Mouse (Mus musculus) ES-E14 (cell line): ENCODE data around the gene Ankrd2. TPM values are rescaled to one million over a fixed set of nuclear protein-coding genes. Genes with fewer than 3 reads are reported as not detected.

Experiments used
- DNase-seq: peaks from one replicate; pipeline ENCODE4 v3.0.0-alpha.2; 2013; ENCODE audit warnings: low read depth, low spot score
- H3K27ac ChIP-seq: 2 replicates; pipeline ENCODE4 v1.5.1; 2012; ENCODE audit warnings: low read depth, mild to moderate bottlenecking, low read length, moderate library complexity, mixed read lengths; ENCODE audit not compliant: poor library complexity, insufficient read depth, severe bottlenecking
- H3K36me3 ChIP-seq: 2 replicates; pipeline ENCODE4 v1.6.1; 2012; ENCODE audit warnings: mild to moderate bottlenecking, low read length, moderate library complexity, mixed read lengths; ENCODE audit not compliant: control insufficient read depth, poor library complexity, insufficient read depth, severe bottlenecking
- H3K4me1 ChIP-seq, 2 experiments: fragments of 150-350 bp in 1 of 2; sonication (generic) in 1 of 2; 2 replicates each; pipeline ENCODE4 v1.6.1; 2012; ENCODE audit warnings: low read length in 2 of 2, mild to moderate bottlenecking in 1 of 2, mixed read lengths in 1 of 2; ENCODE audit not compliant: control insufficient read depth in 2 of 2, insufficient read depth in 2 of 2, poor library complexity in 1 of 2
- H3K4me3 ChIP-seq, 2 experiments: fragments of 150-350 bp in 1 of 2; sonication (generic) in 1 of 2; 2 replicates each; pipeline ENCODE4 v1.5.1; 2012; ENCODE audit warnings: low read length in 2 of 2, low read depth in 1 of 2, mild to moderate bottlenecking in 1 of 2, mixed read lengths in 1 of 2; ENCODE audit not compliant: insufficient read depth in 1 of 2, poor library complexity in 1 of 2, severe bottlenecking in 1 of 2
- H3K9ac ChIP-seq: 2 replicates; pipeline ENCODE4 v1.6.1; 2012; ENCODE audit warnings: low read depth, mild to moderate bottlenecking, low read length, mixed read lengths; ENCODE audit not compliant: poor library complexity, insufficient read depth, severe bottlenecking
- H3K9me3 ChIP-seq: fragments of 150-350 bp; sonication (generic); 2 replicates; pipeline ENCODE4 v1.6.1; 2012; ENCODE audit warnings: low read depth, mild to moderate bottlenecking, low read length; ENCODE audit not compliant: control insufficient read depth, insufficient read depth
- CHD2 ChIP-seq: IDR thresholded peaks from 2 replicates; pipeline ENCODE4 v1.6.1; 2014; ENCODE audit warnings: mild to moderate bottlenecking, low read depth, low read length, inconsistent platforms
- HCFC1 ChIP-seq: IDR thresholded peaks from 2 replicates; pipeline ENCODE4 v1.6.1; 2012; ENCODE audit warnings: low read length, inconsistent platforms, borderline replicate concordance; ENCODE audit not compliant: insufficient read depth
- MAFK ChIP-seq: IDR thresholded peaks from 2 replicates; pipeline ENCODE4 v1.6.1; 2014; ENCODE audit warnings: mild to moderate bottlenecking, low read depth, low read length, inconsistent platforms; ENCODE audit not compliant: insufficient read depth
- ZC3H11A ChIP-seq: IDR thresholded peaks from 2 replicates; pipeline ENCODE4 v1.6.1; 2012; ENCODE audit warnings: low read depth, mild to moderate bottlenecking, inconsistent platforms, low read length, borderline replicate concordance
- ZNF384 ChIP-seq: IDR thresholded peaks from 2 replicates; pipeline ENCODE4 v1.6.1; 2012; ENCODE audit warnings: low read depth, low read length, inconsistent platforms
- in situ Hi-C, 2 experiments: fragments of 600-800 bp; cut with MboI; formaldehyde crosslinking; loops; one replicate each; pipeline ENCODE4 v1.15.1; 2025; ENCODE audit warnings: low sequenced_read_pairs in 2 of 2, inconsistent platforms in 1 of 2; ENCODE audit not compliant: unreplicated experiment in 2 of 2
- total RNA-seq: library from RNA; depleted of rRNA; stranded (reverse); fragments of 300-350 nt; gene quantifications from 2 replicates; pipeline ENCODE4 v1.2.3, GENCODE M21; 2012

Gene Ankrd2
- total RNA-seq, 1 experiment: 0.45 TPM

GRCm38 (mm10) chr19:42069241-42069525 is 33.4 kb downstream of the Ankrd2 start:
- no peak overlapping the region for H3K9ac ChIP-seq
- TF ChIP-seq ZNF384 (no peak), ZC3H11A (no peak)
- DNase-seq: no peak
- in situ Hi-C loops: no loop called here
- no peak overlapping the region for H3K27ac ChIP-seq
- H3K4me3 ChIP-seq: no peak overlapping the region
- no peaks in the 10 kb centered on the region for H3K36me3 ChIP-seq
- H3K9me3 ChIP-seq: no peaks in the 10 kb centered on the region
- H3K4me1 ChIP-seq: peaks cover 0 to 8% of the 10 kb centered on the region in 2 experiments; a peak in 1 of 4 replicates

- Histone ChIP-seq H3K36me3 (no peaks in the 10 kb centered on the region), H3K4me1 (peaks cover 0 to 8% of the 10 kb centered on the region in 2 experiments; a peak in 1 of 4 replicates), H3K9me3 (no peaks in the 10 kb centered on the region), H3K4me3 (no peak overlapping the region), H3K27ac (no peak overlapping the region), H3K9ac (no peak overlapping the region)
- in situ Hi-C loops: no loop called here
- no peak for TF ChIP-seq ZNF384
- no peak for TF ChIP-seq HCFC1
- TF ChIP-seq CHD2: no peak
- no peak for TF ChIP-seq ZC3H11A
- no peak for TF ChIP-seq MAFK
- no peak for DNase-seq
Observed at GRCm38 (mm10) chr19:42071221-42071620, 35.4 kb downstream of the Ankrd2 start.

- no peak overlapping the region for H3K4me3 ChIP-seq
- no peak overlapping the region for H3K27ac ChIP-seq
- in situ Hi-C loops: no loop called here
- H3K9ac ChIP-seq: no peak overlapping the region
- no peaks in the 10 kb centered on the region for H3K9me3 ChIP-seq
- H3K36me3 ChIP-seq: no peaks in the 10 kb centered on the region
- peaks cover 0 to 8% of the 10 kb centered on the region in 2 experiments; a peak in 1 of 4 replicates for H3K4me1 ChIP-seq
- TF ChIP-seq ZC3H11A (no peak), MAFK (no peak), ZNF384 (no peak), CHD2 (no peak), HCFC1 (no peak)
- DNase-seq: no peak
Observed at GRCm38 (mm10) chr19:42071886-42072608, 36.2 kb downstream of the Ankrd2 start.

GRCm38 (mm10) chr19:42072802-42073201 is 37.0 kb downstream of the Ankrd2 start:
- in situ Hi-C loops: no loop called here

GRCm38 (mm10) chr19:42075051-42075450 is 39.3 kb downstream of the Ankrd2 start:
- no peak overlapping the region for H3K4me3 ChIP-seq

More at GRCm38 (mm10) chr19:42072802-42073201, 37.0 kb downstream of the Ankrd2 start:
- H3K9ac ChIP-seq: no peak overlapping the region
- DNase-seq: no peak
- H3K27ac ChIP-seq: no peak overlapping the region
- H3K9me3 ChIP-seq: no peaks in the 10 kb centered on the region
- no peak overlapping the region for H3K4me3 ChIP-seq
- H3K36me3 ChIP-seq: no peaks in the 10 kb centered on the region
- peaks cover 0 to 8% of the 10 kb centered on the region in 2 experiments; a peak in 1 of 4 replicates for H3K4me1 ChIP-seq
- TF ChIP-seq ZC3H11A: no peak
- TF ChIP-seq ZNF384: no peak
- no peak for TF ChIP-seq HCFC1
- no peak for TF ChIP-seq CHD2
- no peak for TF ChIP-seq MAFK

More at GRCm38 (mm10) chr19:42075051-42075450, 39.3 kb downstream of the Ankrd2 start:
- in situ Hi-C loops: no loop called here
- TF ChIP-seq HCFC1: no peak
- no peak for TF ChIP-seq ZNF384
- no peak for TF ChIP-seq ZC3H11A
- no peak for TF ChIP-seq CHD2
- no peak for TF ChIP-seq MAFK
- Histone ChIP-seq H3K9ac (no peak overlapping the region), H3K36me3 (no peaks in the 10 kb centered on the region), H3K9me3 (no peaks in the 10 kb centered on the region), H3K4me1 (peaks cover 0 to 1% of the 10 kb centered on the region in 2 experiments; a peak in 1 of 4 replicates), H3K27ac (no peak overlapping the region)
- no peak for DNase-seq
